Mouse (Mus musculus): ENCODE measurements around the gene Tlcd2.

Tlcd2 gene

GRCm38 (mm10) chr11:75519834-75520633, 58.5 kb downstream of the Tlcd2 start:
- DNase-seq (ENCODE audit: inconsistent ontology term) = peak; percentile 51

Data from Muller cell, postnatal 12 days (primary cell).